In genomic region chr3:104781471-104781903, GRCm38 (mm10) we compare ENCODE assay signal across 8 mouse cellular contexts. TPM values are rescaled to one million over a fixed set of nuclear protein-coding genes. Genes with fewer than 3 reads are reported as not detected.
DNase-seq lines count a peak whose midpoint lies in the region; ATAC-seq lines count a peak whose summit lies in the region.

Gene Fam19a3 (minus strand): TSS chr3:104781840.

- peak within 1 kb of the TSS; percentile 33; the same call in 1 of the 2 replicates for H3K9ac ChIP-seq in embryonic facial prominence, embryonic 15.5 days
- peak within 1 kb of the TSS; percentile 9; the same call in 1 of the 2 replicates for H3K9ac ChIP-seq in limb, embryonic 12.5 days (replicated peaks)
- H3K9ac ChIP-seq in midbrain, embryonic 16.5 days (ENCODE audit: low read depth, low read length): peak within 1 kb of the TSS; percentile 56

- intact Hi-C loops in heart, postnatal 25 days (cut with DNase I): no loop called here
- intact Hi-C loops in heart, postnatal 14 days (cut with DNase I): loop anchor here (10.0 kb wide), 1 partner anchor 1757 kb away; the partner anchor contains the start of gene Csde1

- no peak within 1 kb of the TSS for H3K27ac ChIP-seq in embryonic facial prominence, embryonic 15.5 days (replicated peaks)
- H3K27ac ChIP-seq in limb, embryonic 12.5 days: no peak within 1 kb of the TSS
- no peak within 1 kb of the TSS for H3K27ac ChIP-seq in midbrain, embryonic 16.5 days (ENCODE audit: low read length)

- no peaks in the 10 kb centered on the region for H3K36me3 ChIP-seq in embryonic facial prominence, embryonic 15.5 days
- H3K36me3 ChIP-seq in limb, embryonic 12.5 days: no peaks in the 10 kb centered on the region
- H3K36me3 ChIP-seq in midbrain, embryonic 16.5 days (ENCODE audit: control insufficient read depth, insufficient read depth, low read length): no peaks in the 10 kb centered on the region

- H3K4me1 ChIP-seq in embryonic facial prominence, embryonic 15.5 days: peaks cover 29% of the 10 kb centered on the region
- peaks cover 16% of the 10 kb centered on the region for H3K4me1 ChIP-seq in limb, embryonic 12.5 days (replicated peaks)
- peaks cover 16% of the 10 kb centered on the region for H3K4me1 ChIP-seq in midbrain, embryonic 16.5 days (ENCODE audit: control insufficient read depth, insufficient read depth, low read length)

- no peaks in the 10 kb centered on the region for H3K9me3 ChIP-seq in embryonic facial prominence, embryonic 15.5 days (replicated peaks)
- no peaks in the 10 kb centered on the region for H3K9me3 ChIP-seq in limb, embryonic 12.5 days
- no peaks in the 10 kb centered on the region for H3K9me3 ChIP-seq in midbrain, embryonic 16.5 days (replicated peaks; ENCODE audit: control insufficient read depth, low read length, poor library complexity, severe bottlenecking)

- peak; percentile 98 for DNase-seq in heart, adult 11 months
- no peak for DNase-seq in heart, postnatal 25 days (ENCODE audit: low spot score)
- DNase-seq in heart, postnatal 14 days: peak; percentile 67 to 77
- DNase-seq in frontal cortex, postnatal 25 days (ENCODE audit: low spot score in 2 of 2): no peak
- DNase-seq in frontal cortex, adult 2 months (ENCODE audit: extremely low spot score in 1 of 2, low spot score in 1 of 2): no peak

- under 1% methylated on average over 26 of the region's 26 CpGs for WGBS in embryonic facial prominence, embryonic 15.5 days
- under 1% methylated on average over 26 of the region's 26 CpGs for WGBS in limb, embryonic 12.5 days
- under 1% methylated on average over 25 of the region's 26 CpGs for WGBS in midbrain, embryonic 16.5 days

- H3K4me2 ChIP-seq in embryonic facial prominence, embryonic 15.5 days (replicated peaks): peak within 1 kb of the TSS; percentile 98
- peak within 1 kb of the TSS; percentile 97 for H3K4me2 ChIP-seq in limb, embryonic 12.5 days
- H3K4me2 ChIP-seq in midbrain, embryonic 16.5 days (ENCODE audit: low read length): peak within 1 kb of the TSS; percentile 90

- peaks cover 72% of the 10 kb centered on the region for H3K27me3 ChIP-seq in embryonic facial prominence, embryonic 15.5 days
- H3K27me3 ChIP-seq in limb, embryonic 12.5 days: peaks cover 93% of the 10 kb centered on the region
- peaks cover 81% of the 10 kb centered on the region for H3K27me3 ChIP-seq in midbrain, embryonic 16.5 days (ENCODE audit: control insufficient read depth, insufficient read depth, low read depth, low read length)

- H3K4me3 ChIP-seq in embryonic facial prominence, embryonic 15.5 days (replicated peaks): peak within 1 kb of the TSS; percentile 54
- peak within 1 kb of the TSS; percentile 52 for H3K4me3 ChIP-seq in limb, embryonic 12.5 days (replicated peaks)
- H3K4me3 ChIP-seq in midbrain, embryonic 16.5 days (ENCODE audit: low read depth, low read length): peak within 1 kb of the TSS; percentile 45

- ATAC-seq in embryonic facial prominence, embryonic 15.5 days (ENCODE audit: insufficient number of reproducible peaks, low FRiP score, low TSS enrichment, low read depth): no peak
- no peak for ATAC-seq in limb, embryonic 12.5 days (ENCODE audit: insufficient number of reproducible peaks, insufficient read depth, low FRiP score, low TSS enrichment, low read depth)
- no peak for ATAC-seq in midbrain, embryonic 16.5 days

RNA-seq across cellular contexts. Expression of gene Fam19a3, which starts in this region (rescaled TPM):
- total RNA-seq in heart, postnatal 25 days (2021): 1 to 10 TPM; 2.5 to 3.0 TPM
- polyA plus RNA-seq in embryonic facial prominence, embryonic 15.5 days (2015; fragmentation: Nextera tagmentation; extraction: Ambion mirVana): 0.12 and 0.20 TPM in 2 replicates
- total RNA-seq in heart, postnatal 14 days (2021): 1 to 10 TPM; 2.2 to 2.3 TPM
- 0.24 and 0.85 TPM in 2 replicates for polyA plus RNA-seq in limb, embryonic 12.5 days (2016; fragmentation: Nextera tagmentation; extraction: Ambion mirVana)
- polyA plus RNA-seq in midbrain, embryonic 16.5 days (2015; fragmentation: Nextera tagmentation; extraction: Ambion mirVana): 0.11 TPM in 1 of 2 replicates, not detected in the other
- 2.6 and 3.5 TPM in 2 replicates for polyA plus RNA-seq in frontal cortex, adult 2 months (2012; rRNA removed)

Comparison
In these comparisons a context has a peak if more than half of its experiments do, and no peak if none do; other contexts are left out.
1. DNase-seq: peak in heart, adult 11 months (single experiment) and heart, postnatal 14 days (2 of 2); none in heart, postnatal 25 days (single experiment), frontal cortex, postnatal 25 days (0 of 2) and frontal cortex, adult 2 months (0 of 2).
2. Peak in every context shown above with its lines, with median percentiles within 50 percentile points of each other: H3K4me2 ChIP-seq, H3K4me3 ChIP-seq and H3K9ac ChIP-seq.